In the genomic region with DNA sequence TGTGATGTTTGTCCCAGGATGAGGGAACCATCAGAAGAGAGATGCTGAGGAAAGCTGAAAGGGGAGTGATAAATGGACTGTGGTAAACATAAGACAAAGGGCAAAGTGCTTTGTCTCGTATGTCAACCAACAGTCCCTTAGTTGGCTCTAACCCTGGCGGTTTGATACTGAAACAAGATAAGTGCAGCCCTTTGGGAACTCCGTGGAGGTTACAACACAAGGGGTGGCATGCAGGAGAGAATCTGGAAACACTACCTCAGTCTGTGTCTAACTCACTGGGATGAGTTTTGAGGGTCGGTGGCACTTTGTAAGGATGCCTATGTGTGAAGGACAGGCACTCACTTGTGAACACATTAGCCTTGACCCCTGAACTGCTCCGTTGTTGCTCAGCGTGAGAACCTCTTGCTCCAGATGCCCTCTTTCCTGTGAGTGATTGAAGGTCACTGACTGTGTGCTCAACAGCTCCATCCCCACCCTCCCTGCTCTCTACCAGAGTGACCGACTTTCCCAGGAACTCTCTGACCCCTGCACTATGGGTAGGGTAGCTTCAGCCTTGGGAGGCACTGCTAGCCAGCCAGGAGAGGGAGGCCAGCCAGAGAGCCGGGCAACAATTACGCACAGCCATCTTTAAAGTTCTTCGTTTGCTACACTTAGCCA, we compare ENCODE assay signal across 10 mouse cellular contexts.
DNase-seq lines count a peak whose midpoint lies in the region; ATAC-seq lines count a peak whose summit lies in the region.
"Had no signal": no experiment of that assay in that cellular context is flagged by ENCODE, and none has a peak within 500 bp of the region (broad histone marks: within the 10 kb centered on the region; RNA-seq: fewer than 3 reads in every experiment).

No protein-coding gene starts in this region.

- no peak overlapping the region for H3K27ac ChIP-seq in lung, embryonic 15.5 days
- peak overlapping the region; percentile 59; the same call in 1 of the 2 replicates for H3K27ac ChIP-seq in kidney, embryonic 14.5 days (ENCODE audit: low read depth, low read length)

- WGBS in lung, embryonic 15.5 days: 29% methylated on average over 10 of the region's 10 CpGs
- WGBS in kidney, embryonic 14.5 days: 24% methylated on average over 10 of the region's 10 CpGs

- H3K4me3 ChIP-seq in lung, embryonic 15.5 days: no peak overlapping the region
- no peak overlapping the region for H3K4me3 ChIP-seq in kidney, embryonic 14.5 days (ENCODE audit: low read length)

- H3K4me2 ChIP-seq in lung, embryonic 15.5 days: no peak overlapping the region
- H3K4me2 ChIP-seq in kidney, embryonic 14.5 days (replicated peaks; ENCODE audit: low read depth, low read length): no peak overlapping the region

- no peak overlapping the region for H3K9ac ChIP-seq in lung, embryonic 15.5 days
- H3K9ac ChIP-seq in kidney, embryonic 14.5 days (ENCODE audit: low read depth, low read length): no peak overlapping the region

- H3K27me3 ChIP-seq in lung, embryonic 15.5 days: no peaks in the 10 kb centered on the region
- no peaks in the 10 kb centered on the region for H3K27me3 ChIP-seq in kidney, embryonic 14.5 days (ENCODE audit: control insufficient read depth, insufficient read depth, low read length)

- no peaks in the 10 kb centered on the region for H3K9me3 ChIP-seq in lung, embryonic 15.5 days
- H3K9me3 ChIP-seq in kidney, embryonic 14.5 days (ENCODE audit: control insufficient read depth, low read length): peaks cover 1% of the 10 kb centered on the region

- DNase-seq in lung, postnatal 25 days (ENCODE audit: low spot score): no peak
- peak; percentile 84 for DNase-seq in embryo, embryonic 10.5 days (ENCODE audit: low spot score)
- DNase-seq in lung, postnatal 36 days: peak; percentile 15
- DNase-seq in frontal cortex, adult 2 months (ENCODE audit: extremely low spot score in 1 of 2, low spot score in 1 of 2): no peak
- DNase-seq in layer of hippocampus, adult 9-10 months (ENCODE audit: low spot score): no peak
- DNase-seq: heart, postnatal 4 days; right cerebral cortex, postnatal 25 days had no signal

- H3K4me1 ChIP-seq in lung, embryonic 15.5 days: peaks cover 7% of the 10 kb centered on the region
- peaks cover 12% of the 10 kb centered on the region for H3K4me1 ChIP-seq in kidney, embryonic 14.5 days (ENCODE audit: control insufficient read depth, insufficient read depth, low read length)

- H3K36me3 ChIP-seq in lung, embryonic 15.5 days: peaks cover 4% of the 10 kb centered on the region
- no peaks in the 10 kb centered on the region; the same call in 1 of the 2 replicates for H3K36me3 ChIP-seq in kidney, embryonic 14.5 days (ENCODE audit: control insufficient read depth, insufficient read depth, low read length)

- peak; percentile 39; the same call in 1 of the 2 replicates for ATAC-seq in lung, embryonic 15.5 days (ENCODE audit: borderline replicate concordance, extremely low read depth, low FRiP score, low TSS enrichment)
- ATAC-seq in kidney, embryonic 14.5 days (ENCODE audit: low FRiP score, low TSS enrichment): peak; percentile 85
- no peak for ATAC-seq in megakaryocyte, adult 5-6 weeks (ENCODE audit: poor library complexity, severe bottlenecking)

Comparison
In these comparisons a context has a peak if more than half of its experiments do, and no peak if none do; other contexts are left out.
1. DNase-seq: peak in embryo, embryonic 10.5 days (single experiment) and lung, postnatal 36 days (single experiment); none in lung, postnatal 25 days (single experiment), frontal cortex, adult 2 months (0 of 2) and layer of hippocampus, adult 9-10 months (single experiment).